Mouse (Mus musculus) stomach, postnatal 0 days (tissue): ENCODE measurements around the gene Camkmt.

ENCODE experiments used
- CTCF ChIP-seq: IDR thresholded peaks from 2 replicates; pipeline ENCODE4 v1.5.1; 2016; ENCODE audit warnings: antibody characterized with exemption, low read depth, mild to moderate bottlenecking, moderate library complexity
- EP300 ChIP-seq: optimal IDR thresholded peaks from 2 replicates; pipeline ENCODE3; 2016; ENCODE audit warnings: antibody characterized with exemption

- no peak for TF ChIP-seq CTCF
- no peak for TF ChIP-seq EP300
Measured at GRCm38 (mm10) chr17:85170541-85171255, 80.3 kb downstream of the Camkmt start.
